Mouse (Mus musculus): ENCODE measurements around the gene Rasgrp3.

Rasgrp3 gene

GRCm38 (mm10) chr17:75539130-75539529, 103.4 kb downstream of the Rasgrp3 start:
- DNase-seq (ENCODE audit: low spot score in 2 of 2), result no peak

- DNase-seq (ENCODE audit: low spot score in 2 of 2), result no peak
Observed at GRCm38 (mm10) chr17:75539841-75540240, 104.1 kb downstream of the Rasgrp3 start.

- DNase-seq (ENCODE audit: low spot score in 2 of 2), result no peak
Observed at GRCm38 (mm10) chr17:75543434-75543833, 107.7 kb downstream of the Rasgrp3 start.

- no peak for DNase-seq (ENCODE audit: low spot score in 2 of 2)
Observed at GRCm38 (mm10) chr17:75544262-75544661, 108.6 kb downstream of the Rasgrp3 start.

GRCm38 (mm10) chr17:75550771-75551413, 115.2 kb downstream of the Rasgrp3 start:
- DNase-seq (ENCODE audit: low spot score in 2 of 2), result peak; percentile 14 to 36

GRCm38 (mm10) chr17:75551512-75552400, 116.1 kb downstream of the Rasgrp3 start, which contains the start of gene Fam98a:
TSS of gene Fam98a (minus strand) at chr17:75551946.
- peak; percentile 85 to 97 for DNase-seq (ENCODE audit: low spot score in 2 of 2)

GRCm38 (mm10) chr17:75557031-75557430, 121.3 kb downstream of the Rasgrp3 start:
- no peak for DNase-seq (ENCODE audit: low spot score in 2 of 2)

- no peak for DNase-seq (ENCODE audit: low spot score in 2 of 2)
Observed at GRCm38 (mm10) chr17:75558041-75558440, 122.3 kb downstream of the Rasgrp3 start.

GRCm38 (mm10) chr17:75575608-75576007, 139.9 kb downstream of the Rasgrp3 start:
- no peak for DNase-seq (ENCODE audit: low spot score in 2 of 2)
